Mouse (Mus musculus): ENCODE measurements around the gene Bco2. TPM values are rescaled to one million over a fixed set of nuclear protein-coding genes. Genes with fewer than 3 reads are reported as not detected.

Bco2 gene
- polyA plus RNA-seq, 1 experiment from 2014 or later, result 0.44 TPM

- Histone ChIP-seq H3K36me3 (ENCODE audit: control insufficient read depth, insufficient read depth, low read length) (no peaks in the 10 kb centered on the region), H3K4me2 (ENCODE audit: low read length) (no peak overlapping the region), H3K4me1 (ENCODE audit: control insufficient read depth, insufficient read depth, low read length) (no peaks in the 10 kb centered on the region), H3K27ac (ENCODE audit: low read length) (no peak overlapping the region), H3K27me3 (ENCODE audit: control insufficient read depth, insufficient read depth, low read depth, low read length) (no peaks in the 10 kb centered on the region), H3K9ac (ENCODE audit: low read depth, low read length) (no peak overlapping the region), H3K4me3 (ENCODE audit: low read depth, low read length) (no peak overlapping the region), H3K9me3 (replicated peaks; ENCODE audit: control insufficient read depth, low read length, poor library complexity, severe bottlenecking) (no peaks in the 10 kb centered on the region)
- 58% methylated on average over 5 of the region's 5 CpGs for WGBS
- no peak for ATAC-seq
These were observed 7.0 kb downstream of the Bco2 start for GRCm38 (mm10) chr9:50547859-50548478.

GRCm38 (mm10) chr9:50542401-50542800 is 12.6 kb downstream of the Bco2 start:
- H3K9me3 ChIP-seq (replicated peaks; ENCODE audit: control insufficient read depth, low read length, poor library complexity, severe bottlenecking), result no peaks in the 10 kb centered on the region
- no peak overlapping the region for H3K4me3 ChIP-seq (ENCODE audit: low read depth, low read length)
- 81% methylated on average over 9 of the region's 9 CpGs for WGBS
- no peak overlapping the region for H3K27ac ChIP-seq (ENCODE audit: low read length)
- no peak for ATAC-seq
- no peak overlapping the region for H3K4me2 ChIP-seq (ENCODE audit: low read length)
- no peak overlapping the region for H3K9ac ChIP-seq (ENCODE audit: low read depth, low read length)
- no peaks in the 10 kb centered on the region for H3K36me3 ChIP-seq (ENCODE audit: control insufficient read depth, insufficient read depth, low read length)
- no peaks in the 10 kb centered on the region for H3K4me1 ChIP-seq (ENCODE audit: control insufficient read depth, insufficient read depth, low read length)
- H3K27me3 ChIP-seq (ENCODE audit: control insufficient read depth, insufficient read depth, low read depth, low read length), result no peaks in the 10 kb centered on the region

GRCm38 (mm10) chr9:50540170-50540569 is 14.8 kb downstream of the Bco2 start:
- Histone ChIP-seq H3K4me2 (ENCODE audit: low read length) (no peak overlapping the region), H3K27me3 (ENCODE audit: control insufficient read depth, insufficient read depth, low read depth, low read length) (no peaks in the 10 kb centered on the region), H3K9ac (ENCODE audit: low read depth, low read length) (no peak overlapping the region), H3K36me3 (ENCODE audit: control insufficient read depth, insufficient read depth, low read length) (no peaks in the 10 kb centered on the region), H3K27ac (ENCODE audit: low read length) (no peak overlapping the region), H3K4me1 (ENCODE audit: control insufficient read depth, insufficient read depth, low read length) (no peaks in the 10 kb centered on the region), H3K9me3 (replicated peaks; ENCODE audit: control insufficient read depth, low read length, poor library complexity, severe bottlenecking) (no peaks in the 10 kb centered on the region), H3K4me3 (ENCODE audit: low read depth, low read length) (no peak overlapping the region)
- no peak for ATAC-seq
- 72% methylated on average over 7 of the region's 7 CpGs for WGBS

GRCm38 (mm10) chr9:50537295-50537694 is 17.7 kb downstream of the Bco2 start:
- H3K4me1 ChIP-seq (ENCODE audit: control insufficient read depth, insufficient read depth, low read length), result no peaks in the 10 kb centered on the region
- H3K9ac ChIP-seq (ENCODE audit: low read depth, low read length), result no peak overlapping the region
- H3K27me3 ChIP-seq (ENCODE audit: control insufficient read depth, insufficient read depth, low read depth, low read length), result no peaks in the 10 kb centered on the region
- H3K9me3 ChIP-seq (replicated peaks; ENCODE audit: control insufficient read depth, low read length, poor library complexity, severe bottlenecking), result no peaks in the 10 kb centered on the region
- H3K36me3 ChIP-seq (ENCODE audit: control insufficient read depth, insufficient read depth, low read length), result no peaks in the 10 kb centered on the region
- no peak overlapping the region for H3K4me3 ChIP-seq (ENCODE audit: low read depth, low read length)
- H3K4me2 ChIP-seq (ENCODE audit: low read length), result no peak overlapping the region
- WGBS, result 84% methylated on average over 4 of the region's 4 CpGs
- no peak overlapping the region for H3K27ac ChIP-seq (ENCODE audit: low read length)
- ATAC-seq, result no peak

GRCm38 (mm10) chr9:50536603-50537135 is 18.3 kb downstream of the Bco2 start:
- 86% methylated on average over 7 of the region's 7 CpGs for WGBS
- Histone ChIP-seq H3K27me3 (ENCODE audit: control insufficient read depth, insufficient read depth, low read depth, low read length) (no peaks in the 10 kb centered on the region), H3K4me1 (ENCODE audit: control insufficient read depth, insufficient read depth, low read length) (no peaks in the 10 kb centered on the region)

GRCm38 (mm10) chr9:50535930-50536329 is 19.1 kb downstream of the Bco2 start:
- WGBS, result 86% methylated on average over 5 of the region's 5 CpGs
- Histone ChIP-seq H3K4me1 (ENCODE audit: control insufficient read depth, insufficient read depth, low read length) (no peaks in the 10 kb centered on the region), H3K27me3 (ENCODE audit: control insufficient read depth, insufficient read depth, low read depth, low read length) (no peaks in the 10 kb centered on the region), H3K36me3 (ENCODE audit: control insufficient read depth, insufficient read depth, low read length) (no peaks in the 10 kb centered on the region), H3K4me2 (ENCODE audit: low read length) (no peak overlapping the region), H3K9me3 (replicated peaks; ENCODE audit: control insufficient read depth, low read length, poor library complexity, severe bottlenecking) (no peaks in the 10 kb centered on the region), H3K4me3 (ENCODE audit: low read depth, low read length) (no peak overlapping the region), H3K9ac (ENCODE audit: low read depth, low read length) (no peak overlapping the region), H3K27ac (ENCODE audit: low read length) (no peak overlapping the region)
- no peak for ATAC-seq

More at GRCm38 (mm10) chr9:50536603-50537135, 18.3 kb downstream of the Bco2 start:
- Histone ChIP-seq H3K4me2 (ENCODE audit: low read length) (no peak overlapping the region), H3K9me3 (replicated peaks; ENCODE audit: control insufficient read depth, low read length, poor library complexity, severe bottlenecking) (no peaks in the 10 kb centered on the region), H3K36me3 (ENCODE audit: control insufficient read depth, insufficient read depth, low read length) (no peaks in the 10 kb centered on the region), H3K27ac (ENCODE audit: low read length) (no peak overlapping the region), H3K4me3 (ENCODE audit: low read depth, low read length) (no peak overlapping the region), H3K9ac (ENCODE audit: low read depth, low read length) (no peak overlapping the region)
- ATAC-seq, result no peak

GRCm38 (mm10) chr9:50533791-50534190 is 21.2 kb downstream of the Bco2 start:
- no peak overlapping the region for H3K9ac ChIP-seq (ENCODE audit: low read depth, low read length)
- WGBS, result 76% methylated on average over 3 of the region's 3 CpGs
- H3K27ac ChIP-seq (ENCODE audit: low read length), result no peak overlapping the region
- H3K4me3 ChIP-seq (ENCODE audit: low read depth, low read length), result no peak overlapping the region
- H3K9me3 ChIP-seq (replicated peaks; ENCODE audit: control insufficient read depth, low read length, poor library complexity, severe bottlenecking), result no peaks in the 10 kb centered on the region
- no peak overlapping the region for H3K4me2 ChIP-seq (ENCODE audit: low read length)
- H3K27me3 ChIP-seq (ENCODE audit: control insufficient read depth, insufficient read depth, low read depth, low read length), result no peaks in the 10 kb centered on the region
- H3K36me3 ChIP-seq (ENCODE audit: control insufficient read depth, insufficient read depth, low read length), result no peaks in the 10 kb centered on the region
- no peak for ATAC-seq
- H3K4me1 ChIP-seq (ENCODE audit: control insufficient read depth, insufficient read depth, low read length), result no peaks in the 10 kb centered on the region

- Histone ChIP-seq H3K27me3 (ENCODE audit: control insufficient read depth, insufficient read depth, low read depth, low read length) (no peaks in the 10 kb centered on the region), H3K4me1 (ENCODE audit: control insufficient read depth, insufficient read depth, low read length) (no peaks in the 10 kb centered on the region), H3K36me3 (ENCODE audit: control insufficient read depth, insufficient read depth, low read length) (no peaks in the 10 kb centered on the region), H3K27ac (ENCODE audit: low read length) (no peak overlapping the region), H3K4me2 (ENCODE audit: low read length) (no peak overlapping the region), H3K4me3 (ENCODE audit: low read depth, low read length) (no peak overlapping the region), H3K9ac (ENCODE audit: low read depth, low read length) (no peak overlapping the region), H3K9me3 (replicated peaks; ENCODE audit: control insufficient read depth, low read length, poor library complexity, severe bottlenecking) (no peaks in the 10 kb centered on the region)
- 85% methylated on average over 11 of the region's 11 CpGs for WGBS
- ATAC-seq, result no peak
These were observed 21.7 kb downstream of the Bco2 start for GRCm38 (mm10) chr9:50533328-50533727.

- 20% methylated on average over 2 of the region's 2 CpGs for WGBS
- Histone ChIP-seq H3K4me3 (ENCODE audit: low read depth, low read length) (no peak overlapping the region), H3K27ac (ENCODE audit: low read length) (no peak overlapping the region), H3K9ac (ENCODE audit: low read depth, low read length) (no peak overlapping the region), H3K9me3 (replicated peaks; ENCODE audit: control insufficient read depth, low read length, poor library complexity, severe bottlenecking) (no peaks in the 10 kb centered on the region), H3K4me1 (ENCODE audit: control insufficient read depth, insufficient read depth, low read length) (peaks cover 13% of the 10 kb centered on the region), H3K27me3 (ENCODE audit: control insufficient read depth, insufficient read depth, low read depth, low read length) (no peaks in the 10 kb centered on the region), H3K36me3 (ENCODE audit: control insufficient read depth, insufficient read depth, low read length) (no peaks in the 10 kb centered on the region), H3K4me2 (ENCODE audit: low read length) (no peak overlapping the region)
- no peak for ATAC-seq
These were observed 24.1 kb downstream of the Bco2 start for GRCm38 (mm10) chr9:50530890-50531289.
